Mouse (Mus musculus): ENCODE measurements at regions not wholly inside any gene's neighbourhood (a gene's known extent, or its start where the extent isn't known, plus 50 kb on each side); places are given as distances from the start of the nearest gene placed in this dataset.
A peak's percentile ranks its signal among the peaks of the same experiment; 100 is the strongest.

- DNase-seq (ENCODE audit: low spot score in 2 of 2) = no peak
Observed at GRCm38 (mm10) chr15:45612954-45613353, 5478.8 kb downstream of the 9330182O14Rik start.

GRCm38 (mm10) chr15:45646256-45646655 lies 5512.1 kb downstream of the 9330182O14Rik start:
- no peak for DNase-seq (ENCODE audit: low spot score in 2 of 2)

GRCm38 (mm10) chr15:45663601-45664000 lies 5529.4 kb downstream of the 9330182O14Rik start:
- no peak for DNase-seq (ENCODE audit: low spot score in 2 of 2)

GRCm38 (mm10) chr15:45689446-45689845 lies 5555.3 kb downstream of the 9330182O14Rik start:
- DNase-seq (ENCODE audit: low spot score in 2 of 2) = no peak

GRCm38 (mm10) chr15:45690026-45690425 lies 5555.9 kb downstream of the 9330182O14Rik start:
- DNase-seq (ENCODE audit: low spot score in 2 of 2) = no peak

GRCm38 (mm10) chr15:45711109-45711508 lies 5576.9 kb downstream of the 9330182O14Rik start:
- no peak for DNase-seq (ENCODE audit: low spot score in 2 of 2)

GRCm38 (mm10) chr15:45730370-45731153 lies 5596.4 kb downstream of the 9330182O14Rik start:
- DNase-seq (ENCODE audit: low spot score in 2 of 2) = no peak

- peak; percentile 3 to 13 for DNase-seq (ENCODE audit: low spot score in 2 of 2)
Observed at GRCm38 (mm10) chr15:45763225-45763624, 5629.1 kb downstream of the 9330182O14Rik start.

All from layer of hippocampus, postnatal 10 days (tissue).